Mouse (Mus musculus): ENCODE measurements around the gene Mtcl1.

GRCm38 (mm10) chr17:66350127-66350526 is 99.4 kb downstream of the Mtcl1 start:
- TF ChIP-seq GATA1 (IDR thresholded peaks at IDR 0.05; ENCODE audit: borderline replicate concordance, low read length) (no peak), FLI1 (IDR thresholded peaks at IDR 0.05; ENCODE audit: low read length) (no peak)
